Mouse (Mus musculus) MEL (cell line): ENCODE data around the gene Tnni1. TPM values are rescaled to one million over a fixed set of nuclear protein-coding genes. Genes with fewer than 3 reads are reported as not detected.

Experiments
- DNase-seq: peaks from one replicate; pipeline ENCODE4 v3.0.0; 2011; ENCODE audit warnings: low read depth, low spot score
- H3K27ac ChIP-seq: 2 replicates; pipeline ENCODE4 v1.5.1; 2012; ENCODE audit warnings: low read depth, mild to moderate bottlenecking, control low read depth, low read length, moderate library complexity; ENCODE audit not compliant: control insufficient read depth
- H3K27me3 ChIP-seq, 2 experiments: fragments of 150-350 bp in 1 of 2; sonication (generic) in 1 of 2; 2 replicates each; pipeline ENCODE4 v1.6.1; 2012; ENCODE audit warnings: low read length in 2 of 2, mild to moderate bottlenecking in 2 of 2, improper control_type of control experiment in 1 of 2, moderate library complexity in 1 of 2; ENCODE audit not compliant: insufficient read depth in 2 of 2, control insufficient read depth in 1 of 2
- H3K36me3 ChIP-seq, 2 experiments: 2 replicates each; pipeline ENCODE4 v1.6.1; 2012 to 2014; ENCODE audit warnings: low read length in 2 of 2, improper control_type of control experiment in 1 of 2, inconsistent platforms in 1 of 2, mild to moderate bottlenecking in 1 of 2; ENCODE audit not compliant: insufficient read depth in 2 of 2, control insufficient read depth in 1 of 2
- H3K4me1 ChIP-seq, 2 experiments: fragments of 150-350 bp in 1 of 2; sonication (generic) in 1 of 2; 2 replicates each; pipeline ENCODE4 v1.6.1; 2012; ENCODE audit warnings: low read length in 2 of 2, improper control_type of control experiment in 1 of 2, mild to moderate bottlenecking in 1 of 2; ENCODE audit not compliant: insufficient read depth in 2 of 2, control insufficient read depth in 1 of 2
- H3K4me3 ChIP-seq, 2 experiments: fragments of 150-350 bp in 1 of 2; sonication (generic) in 1 of 2; 2 replicates each; pipeline ENCODE4 v1.5.1; 2012; ENCODE audit warnings: low read depth in 2 of 2, low read length in 2 of 2, mild to moderate bottlenecking in 2 of 2, moderate library complexity in 2 of 2, control low read depth in 1 of 2, improper control_type of control experiment in 1 of 2; ENCODE audit not compliant: control insufficient read depth in 1 of 2, insufficient read depth in 1 of 2
- H3K79me2 ChIP-seq: 2 replicates; pipeline ENCODE4 v1.6.1; 2012; ENCODE audit warnings: mild to moderate bottlenecking, low read length, moderate library complexity; ENCODE audit not compliant: control insufficient read depth, poor library complexity, insufficient read depth
- H3K9ac ChIP-seq: 2 replicates; pipeline ENCODE4 v1.6.1; 2012; ENCODE audit warnings: low read depth, mild to moderate bottlenecking, control low read depth, low read length, moderate library complexity; ENCODE audit not compliant: control insufficient read depth, poor library complexity, severe bottlenecking
- H3K9me3 ChIP-seq: fragments of 150-350 bp; sonication (generic); replicated peaks from 2 replicates; pipeline ENCODE4 v1.6.1; 2012; ENCODE audit warnings: mild to moderate bottlenecking, low read length, improper control_type of control experiment, moderate library complexity; ENCODE audit not compliant: insufficient read depth
- BHLHE40 ChIP-seq: IDR thresholded peaks from 2 replicates; pipeline ENCODE4 v1.6.1; 2012; ENCODE audit warnings: low read depth, mild to moderate bottlenecking, inconsistent platforms, low read length, improper control_type of control experiment, borderline replicate concordance
- CTCF ChIP-seq, 3 experiments: IDR thresholded peaks in 2 of 3; conservative IDR thresholded peaks in 1 of 3; 2 replicates each; pipeline ENCODE4 v1.5.1; 2011 to 2012; ENCODE audit warnings: low read length in 3 of 3, low read depth in 2 of 3, mild to moderate bottlenecking in 2 of 3, improper control_type of control experiment in 1 of 3, inconsistent platforms in 1 of 3, mixed read lengths in 1 of 3, moderate library complexity in 1 of 3; ENCODE audit not compliant: control insufficient read depth in 1 of 3, insufficient read depth in 1 of 3, poor library complexity in 1 of 3, severe bottlenecking in 1 of 3
- MAZ ChIP-seq: IDR thresholded peaks from 2 replicates; pipeline ENCODE4 v1.6.1; 2012; ENCODE audit warnings: low read depth, mild to moderate bottlenecking, inconsistent platforms, low read length, improper control_type of control experiment
- MYC ChIP-seq: IDR thresholded peaks from 2 replicates; pipeline ENCODE4 v1.6.1; 2011; ENCODE audit warnings: low read depth, mild to moderate bottlenecking, low read length, improper control_type of control experiment, moderate library complexity
- POLR2AphosphoS2 ChIP-seq: IDR thresholded peaks from 2 replicates; pipeline ENCODE4 v1.6.1; 2011; ENCODE audit warnings: low read length, improper control_type of control experiment
- RAD21 ChIP-seq: IDR thresholded peaks from 2 replicates; pipeline ENCODE4 v1.6.1; 2011; ENCODE audit warnings: mild to moderate bottlenecking, low read depth, low read length, improper control_type of control experiment
- SMC3 ChIP-seq: IDR thresholded peaks from 2 replicates; pipeline ENCODE4 v1.6.1; 2011; ENCODE audit warnings: low read depth, low read length, improper control_type of control experiment
- TBP ChIP-seq: IDR thresholded peaks from 2 replicates; pipeline ENCODE4 v1.8.0; 2011; ENCODE audit warnings: low read depth, low read length, improper control_type of control experiment
- ZC3H11A ChIP-seq: IDR thresholded peaks from 2 replicates; pipeline ENCODE4 v1.6.1; 2012; ENCODE audit warnings: low read depth, mild to moderate bottlenecking, inconsistent platforms, low read length, improper control_type of control experiment
- polyA plus RNA-seq, 2 experiments: library from polyadenylated mRNA; stranded (reverse) in 1 of 2; unstranded in 1 of 2; fragments of >175 nt in 1 of 2; fragments of >200 nt in 1 of 2; gene quantifications; 2 replicates each; pipeline versions ENCODE4 v1.2.1 to v1.2.4; 2012; ENCODE audit warnings: low replicate concordance in 2 of 2, low read depth in 1 of 2; ENCODE audit not compliant: insufficient read length in 2 of 2, insufficient read depth in 1 of 2, missing spikeins in 1 of 2
- total RNA-seq: library from RNA; depleted of rRNA; stranded (reverse); fragments of 300-350 nt; gene quantifications from 2 replicates; pipeline ENCODE4 v1.2.3, GENCODE M21; 2012

Tnni1 gene
- total and polyA plus RNA-seq, 3 experiments, result 0.15 TPM; not detected in 2

GRCm38 (mm10) chr1:135850722-135851512 lies 71.7 kb downstream of the Tnni1 start:
- Histone ChIP-seq H3K9ac (no peak overlapping the region), H3K36me3 (0 out of 4 replicates have a peak, but pooled peaks cover 0 to 3% of the 10 kb centered on the region in 2 experiments), H3K79me2 (no peaks in the 10 kb centered on the region), H3K4me3 (no peak overlapping the region), H3K27ac (no peak overlapping the region), H3K4me1 (peaks cover 0 to 8% of the 10 kb centered on the region in 2 experiments; a peak in 1 of 4 replicates), H3K27me3 (no peaks in the 10 kb centered on the region), H3K9me3 (no peaks in the 10 kb centered on the region)
- peak; percentile 31 for DNase-seq
- TF ChIP-seq MYC (no peak), TBP (no peak), ZC3H11A (no peak), SMC3 (peak; percentile 39), RAD21 (peak; percentile 55), CTCF (IDR thresholded peaks at IDR 0.05 in 2 of 3, conservative IDR thresholded peaks at IDR 0.05 in 1 of 3; ENCODE audit: control insufficient read depth in 1 of 3, insufficient read depth in 1 of 3, low read depth in 2 of 3, low read length in 3 of 3, poor library complexity in 1 of 3, severe bottlenecking in 1 of 3) (peak; percentile 27 to 57 (median 55); a peak in 5 of 6 replicates)

GRCm38 (mm10) chr1:135852044-135852756 lies 73.0 kb downstream of the Tnni1 start:
- no peak for TF ChIP-seq BHLHE40
- no peak for TF ChIP-seq MAZ
- Histone ChIP-seq H3K4me3 (no peak overlapping the region), H3K27me3 (no peaks in the 10 kb centered on the region), H3K9me3 (no peaks in the 10 kb centered on the region), H3K79me2 (no peaks in the 10 kb centered on the region), H3K4me1 (peaks cover 0 to 7% of the 10 kb centered on the region in 2 experiments; a peak in 1 of 4 replicates), H3K36me3 (0 out of 4 replicates have a peak, but pooled peaks cover 0 to 2% of the 10 kb centered on the region in 2 experiments), H3K27ac (no peak overlapping the region), H3K9ac (no peak overlapping the region)
- no peak for DNase-seq

GRCm38 (mm10) chr1:135853200-135853599 lies 74.0 kb downstream of the Tnni1 start:
- Histone ChIP-seq H3K9ac (no peak overlapping the region), H3K4me1 (no peaks in the 10 kb centered on the region), H3K27ac (no peak overlapping the region), H3K9me3 (no peaks in the 10 kb centered on the region), H3K79me2 (no peaks in the 10 kb centered on the region), H3K27me3 (no peaks in the 10 kb centered on the region), H3K4me3 (no peak overlapping the region), H3K36me3 (no peaks in the 10 kb centered on the region)
- no peak for TF ChIP-seq POLR2AphosphoS2
- no peak for DNase-seq
